Mouse (Mus musculus) neural tube, embryonic 13.5 days (tissue): ENCODE data around the gene Dnttip1. TPM values are rescaled to one million over a fixed set of nuclear protein-coding genes. Genes with fewer than 3 reads are reported as not detected.

Experiments
- polyA plus RNA-seq: library from polyadenylated mRNA; unstranded; fragments of >200 nt; fragmentation: Nextera tagmentation; extraction: Ambion mirVana; gene quantifications from 2 replicates; pipeline ENCODE4 v1.2.1, GENCODE M21; 2015

The Dnttip1 gene
- polyA plus RNA-seq, 1 experiment from 2014 or later: 67.1 TPM

Other genes with a start within 250 kb of the Dnttip1 start
- gene Pigt, start 248.5 kb upstream of the Dnttip1 start, polyA plus RNA-seq: 69.1 and 71.8 TPM in 2 replicates
- gene Wfdc2, start 183.6 kb upstream of the Dnttip1 start, polyA plus RNA-seq: 2.2 and 4.2 TPM in 2 replicates
- not detected in 2 replicates for gene Spint3, start 172.5 kb upstream of the Dnttip1 start, polyA plus RNA-seq
- not detected in 2 replicates for gene Wfdc6a, start 160.5 kb upstream of the Dnttip1 start, polyA plus RNA-seq
- gene Eppin, start 152.4 kb upstream of the Dnttip1 start, polyA plus RNA-seq: not detected in 2 replicates
- gene Wfdc6b, start 132.5 kb upstream of the Dnttip1 start, polyA plus RNA-seq: not detected in 2 replicates
- gene Wfdc8, start 132.4 kb upstream of the Dnttip1 start, polyA plus RNA-seq: not detected in 2 replicates
- gene Wfdc16, start 107.2 kb upstream of the Dnttip1 start, polyA plus RNA-seq: not detected in 2 replicates
- gene Wfdc10, start 89.9 kb upstream of the Dnttip1 start, polyA plus RNA-seq: not detected in 2 replicates
- gene Wfdc9, start 89.4 kb upstream of the Dnttip1 start, polyA plus RNA-seq: not detected in 2 replicates
- gene Wfdc11, start 71.9 kb upstream of the Dnttip1 start, polyA plus RNA-seq: not detected in 2 replicates
- not detected in 2 replicates for gene Wfdc13, start 60.9 kb upstream of the Dnttip1 start, polyA plus RNA-seq
- gene Spint4, start 47.5 kb upstream of the Dnttip1 start, polyA plus RNA-seq: not detected in 2 replicates
- not detected in 2 replicates for gene Spint5, start 30.7 kb upstream of the Dnttip1 start, polyA plus RNA-seq
- 1.0 and 1.2 TPM in 2 replicates for gene Wfdc3, start 52 bp upstream of the Dnttip1 start, polyA plus RNA-seq
- 80.8 and 108 TPM in 2 replicates for gene Ube2c, start 23.9 kb downstream of the Dnttip1 start, polyA plus RNA-seq
- 9.3 and 25.7 TPM in 2 replicates for gene Tnnc2, start 34.0 kb downstream of the Dnttip1 start, polyA plus RNA-seq
- 17.1 and 22.9 TPM in 2 replicates for gene Snx21, start 39.8 kb downstream of the Dnttip1 start, polyA plus RNA-seq
- 20.3 and 21.5 TPM in 2 replicates for gene Acot8, start 58.9 kb downstream of the Dnttip1 start, polyA plus RNA-seq
- gene Zswim3, start 59.1 kb downstream of the Dnttip1 start, polyA plus RNA-seq: 14.2 and 16.7 TPM in 2 replicates
- 22.3 and 23.7 TPM in 2 replicates for gene Zswim1, start 76.7 kb downstream of the Dnttip1 start, polyA plus RNA-seq
- not detected in 2 replicates for gene Spata25, start 82.6 kb downstream of the Dnttip1 start, polyA plus RNA-seq
- 97.5 and 109 TPM in 2 replicates for gene Ctsa, start 86.9 kb downstream of the Dnttip1 start, polyA plus RNA-seq
- gene Neurl2, start 87.5 kb downstream of the Dnttip1 start, polyA plus RNA-seq: 4.9 and 5.4 TPM in 2 replicates
- gene Pltp, start 111.7 kb downstream of the Dnttip1 start, polyA plus RNA-seq: 126 and 132 TPM in 2 replicates
- gene Pcif1, start 133.3 kb downstream of the Dnttip1 start, polyA plus RNA-seq: 80.8 and 93.1 TPM in 2 replicates
- gene Zfp335, start 165.8 kb downstream of the Dnttip1 start, polyA plus RNA-seq: 13.3 and 14.2 TPM in 2 replicates
- gene Mmp9, start 194.8 kb downstream of the Dnttip1 start, polyA plus RNA-seq: 16.9 and 17.1 TPM in 2 replicates
- gene Slc12a5, start 214.8 kb downstream of the Dnttip1 start, polyA plus RNA-seq: 20.8 and 21.3 TPM in 2 replicates